Mouse (Mus musculus) heart, adult 2 months (tissue): Measurements from ENCODE around the gene Serf1. TPM values are rescaled to one million over a fixed set of nuclear protein-coding genes. Genes with fewer than 3 reads are reported as not detected.
A peak's percentile ranks its signal among the peaks of the same experiment; 100 is the strongest.

Experiments
- DNase-seq, 2 experiments: peaks; one replicate each; pipeline ENCODE4 v3.0.0; 2021
- H3K27ac ChIP-seq: fragments of 200-600 bp; 2 replicates; pipeline ENCODE4 v1.8.1; 2022
- H3K27me3 ChIP-seq: fragments of 200-500 bp; 2 replicates; pipeline ENCODE4 v1.6.1; 2012; ENCODE audit warnings: mild to moderate bottlenecking, low read length, inconsistent platforms, mixed read lengths; ENCODE audit not compliant: control insufficient read depth, insufficient read depth
- H3K36me3 ChIP-seq: fragments of 200-500 bp; 2 replicates; pipeline ENCODE4 v1.6.1; 2012; ENCODE audit warnings: low read length, inconsistent platforms; ENCODE audit not compliant: control insufficient read depth, insufficient read depth
- H3K4me1 ChIP-seq: fragments of 200-500 bp; 2 replicates; pipeline ENCODE4 v1.6.1; 2011; ENCODE audit warnings: low read length; ENCODE audit not compliant: control insufficient read depth, insufficient read depth
- H3K4me3 ChIP-seq: fragments of 200-600 bp; 2 replicates; pipeline ENCODE4 v1.8.1; 2022
- H3K79me2 ChIP-seq: fragments of 200-500 bp; replicated peaks from 2 replicates; pipeline ENCODE4 v1.6.1; 2012; ENCODE audit warnings: mild to moderate bottlenecking, inconsistent platforms, low read length, moderate library complexity, mixed read lengths; ENCODE audit not compliant: control insufficient read depth, insufficient read depth
- H3K9ac ChIP-seq: fragments of 200-500 bp; 2 replicates; pipeline ENCODE4 v1.6.1; 2012; ENCODE audit warnings: low read depth, mild to moderate bottlenecking, control low read depth, inconsistent platforms, low read length, mixed read lengths
- CTCF ChIP-seq: fragments of 200-600 bp; IDR thresholded peaks from 2 replicates; pipeline ENCODE4 v1.8.1; 2022; ENCODE audit warnings: antibody characterized with exemption, mild to moderate bottlenecking, moderate library complexity
- EP300 ChIP-seq: fragments of 200-500 bp; IDR thresholded peaks from 2 replicates; pipeline ENCODE4 v1.6.1; 2011; ENCODE audit warnings: low read depth, low read length, control low read depth; ENCODE audit not compliant: insufficient read depth
- POLR2A ChIP-seq: fragments of 200-500 bp; IDR thresholded peaks from 2 replicates; pipeline ENCODE4 v1.6.1; 2011; ENCODE audit warnings: mild to moderate bottlenecking, low read depth, low read length, control low read depth; ENCODE audit not compliant: insufficient read depth
- WGBS: fragments of 180-500 bp; shearing (Covaris S2); methylation state at CpG from one replicate; pipeline ENCODE4 v1.1.7; 2018; 5-methylcytosine and 5-hydroxymethylcytosine counted together
- intact Hi-C: fragments of 180-260 bp; cut with DNase I; formaldehyde crosslinking; loops from one replicate; pipeline ENCODE4 v1.15.1; 2025
- polyA plus RNA-seq: library from polyadenylated mRNA; depleted of rRNA; stranded (reverse); fragments of >200 nt; gene quantifications from 2 replicates; pipeline ENCODE4 v1.2.3, GENCODE M21; 2012
- total RNA-seq, 2 experiments: library from RNA; stranded (reverse); gene quantifications; 2 replicates each; pipeline ENCODE4 v1.2.3; 2021

The Serf1 gene
- total and polyA plus RNA-seq, 3 experiments, result 2.9 to 8.1 (median 3.3) TPM

DNA sequence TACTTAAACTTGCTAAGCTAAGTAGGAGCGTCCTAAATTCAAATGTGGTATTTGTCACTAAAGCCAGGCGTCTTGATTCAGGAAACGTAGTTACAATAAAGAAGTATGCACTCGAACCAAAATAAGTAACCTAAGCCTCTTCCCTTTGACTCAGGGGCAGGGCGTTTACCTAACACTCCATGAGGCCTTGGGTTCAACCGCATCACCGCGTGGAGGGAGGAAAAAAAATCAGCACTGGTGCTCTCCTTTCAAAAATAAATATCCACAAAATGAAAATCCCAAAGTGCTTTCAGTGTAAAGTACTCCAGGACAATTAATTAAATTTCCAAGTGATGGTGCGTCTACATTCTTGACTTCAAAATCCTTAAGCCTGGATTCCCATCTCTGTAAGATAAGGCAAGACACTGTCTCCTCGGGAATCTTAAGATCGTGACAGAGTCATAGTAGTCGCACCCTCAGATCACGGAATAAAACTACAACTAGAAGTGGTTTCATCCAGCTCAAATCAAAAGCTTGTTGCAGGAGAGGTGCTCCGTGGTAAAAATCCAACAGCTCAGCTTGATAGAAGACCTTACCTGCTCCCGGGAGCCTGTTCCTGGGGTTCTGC lies 4.7 kb upstream of the Serf1 start:
- Histone ChIP-seq H3K27ac (peak overlapping the region; percentile 91), H3K27me3 (no peaks in the 10 kb centered on the region), H3K4me1 (peaks cover 4% of the 10 kb centered on the region), H3K36me3 (peaks cover 6% of the 10 kb centered on the region), H3K4me3 (peak overlapping the region; percentile 98), H3K79me2 (no peaks in the 10 kb centered on the region), H3K9ac (peak overlapping the region; percentile 90)
- 2% methylated on average over 15 of the region's 15 CpGs for WGBS
- TF ChIP-seq EP300 (no peak), CTCF (no peak), POLR2A (no peak)
- intact Hi-C loops, result loop anchor here (10.0 kb wide), 1 partner anchor 758 kb away; the partner anchor contains the start of genes Mrps27 and Ptcd2
- DNase-seq, result no peak

DNA sequence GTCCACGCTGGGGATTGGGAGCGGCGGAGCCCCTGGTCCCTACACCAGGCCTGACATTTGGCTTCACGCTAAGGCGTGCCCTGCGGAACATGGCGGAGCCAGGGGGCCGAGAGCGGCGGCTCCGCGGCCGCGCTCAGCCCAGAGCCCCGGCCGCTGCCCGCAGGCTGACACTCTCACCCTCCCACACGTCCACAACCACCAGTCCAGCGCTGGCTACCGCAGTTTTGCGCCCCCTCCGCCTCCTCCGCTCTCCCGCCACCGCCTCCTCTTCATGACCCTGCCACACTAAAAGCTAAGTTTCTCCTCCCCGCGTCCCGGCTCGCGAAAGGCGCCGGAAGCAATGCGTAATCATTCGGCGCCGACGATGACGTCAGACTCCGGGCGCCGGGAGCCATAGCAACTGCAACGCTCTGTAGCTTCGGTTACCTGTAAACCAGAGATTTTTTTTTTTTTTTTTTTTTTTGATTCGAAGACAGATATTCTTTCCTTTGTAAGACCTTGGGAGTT lies 4.0 kb upstream of the Serf1 start, which contains the start of gene Bdp1:
Gene Bdp1 (minus strand): TSS at position 323 of the 507 bp plus-strand sequence.
- intact Hi-C loops, result loop anchor here (2.0 to 10.0 kb wide), 2 partner anchors 21 to 759 kb away; partner anchors contain the start of genes Mrps27, Ptcd2 and Smn1
- no peaks in the 10 kb centered on the region for H3K79me2 ChIP-seq
- under 1% methylated on average over 44 of the region's 44 CpGs for WGBS

DNA sequence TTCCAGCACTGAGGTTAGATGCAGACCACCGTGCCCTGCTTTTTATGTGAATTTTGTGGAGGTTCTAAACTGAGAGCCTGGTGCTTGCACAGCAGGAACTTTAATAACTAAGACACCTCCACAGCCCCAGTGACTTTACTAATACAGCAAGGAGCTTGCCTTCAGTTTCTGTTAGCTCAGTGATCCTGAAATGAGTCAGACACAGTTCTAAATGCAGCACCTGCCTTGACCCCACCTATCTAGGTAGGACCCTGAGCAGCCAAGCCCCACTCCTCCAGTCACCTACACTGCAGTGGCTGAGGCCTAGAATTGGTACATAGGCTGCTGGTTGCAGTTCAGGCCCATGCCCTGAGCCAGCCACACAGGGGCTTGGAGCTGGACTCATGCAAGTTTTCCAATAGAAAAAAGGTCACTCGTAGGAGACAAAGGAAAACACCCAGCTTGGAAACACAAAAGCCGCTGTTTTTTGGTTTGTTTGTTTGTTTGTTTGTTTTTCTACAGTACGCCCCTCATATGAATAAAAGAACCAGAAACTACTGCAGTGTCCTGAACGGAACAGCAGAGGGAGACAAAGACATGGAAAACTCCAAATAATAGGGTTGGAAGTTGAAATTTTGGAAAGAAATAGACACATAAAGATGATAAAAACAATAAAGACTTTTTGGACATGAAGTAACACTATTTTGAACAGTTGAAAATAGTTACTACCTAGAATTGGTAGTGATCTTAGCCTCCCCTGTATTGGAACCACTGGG lies 4.6 kb downstream of the Serf1 start:
- 41% methylated on average over 5 of the region's 5 CpGs for WGBS
- intact Hi-C loops, result no loop called here
- no peak for DNase-seq

More for the DNA sequence above, 4.0 kb upstream of the Serf1 start, which contains the start of gene Bdp1:
- Histone ChIP-seq H3K27ac (peak within 1 kb of the TSS; percentile 91), H3K9ac (peak within 1 kb of the TSS; percentile 90), H3K4me3 (peak within 1 kb of the TSS; percentile 98), H3K4me1 (peaks cover 4% of the 10 kb centered on the region), H3K27me3 (no peaks in the 10 kb centered on the region), H3K36me3 (peaks cover 6% of the 10 kb centered on the region)
- 0 out of 2 replicates have a peak, but pooled peaks have one; percentile 49 for TF ChIP-seq EP300
- peak; percentile 86 for TF ChIP-seq POLR2A
- no peak for TF ChIP-seq CTCF
- DNase-seq, result peak; percentile 94 to 99

DNA sequence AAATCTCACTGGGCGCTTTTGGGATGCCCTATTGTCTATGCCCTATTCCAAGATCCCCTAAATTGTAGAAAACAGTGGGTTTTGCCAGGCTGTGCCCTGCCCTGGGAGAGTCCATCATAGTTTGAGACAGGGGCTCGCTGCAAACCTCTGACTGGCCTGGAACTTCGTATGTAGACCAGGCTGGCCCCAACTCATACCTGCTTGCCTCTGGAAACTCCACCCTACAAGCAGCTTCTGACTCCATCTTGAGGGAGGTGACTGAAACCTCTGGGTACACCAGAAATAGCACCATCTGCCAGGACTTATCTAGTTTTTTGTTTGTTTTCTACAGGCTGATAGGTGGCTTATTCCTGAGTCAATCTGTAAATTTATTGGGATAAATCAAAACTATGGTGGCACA lies 16.2 kb downstream of the Serf1 start:
- no peak for DNase-seq
- 88% methylated on average over 3 of the region's 3 CpGs for WGBS
- peak overlapping the region; percentile 97; the same call in 1 of the 2 replicates for H3K4me3 ChIP-seq
- intact Hi-C loops, result loop anchor here (2.0 to 10.0 kb wide), 3 partner anchors 19 to 528 kb away; partner anchors contain the start of genes Ak6, Bdp1, Gtf2h2 and Rad17
- H3K79me2 ChIP-seq, result peaks cover 2% of the 10 kb centered on the region; the same call in 1 of the 2 replicates
- no peak overlapping the region for H3K27ac ChIP-seq
- H3K4me1 ChIP-seq, result peaks cover 4% of the 10 kb centered on the region
- no peaks in the 10 kb centered on the region for H3K27me3 ChIP-seq
- TF ChIP-seq POLR2A (no peak), EP300 (no peak), CTCF (no peak)
- H3K36me3 ChIP-seq, result no peaks in the 10 kb centered on the region
- no peak overlapping the region for H3K9ac ChIP-seq

More for the DNA sequence above, 4.6 kb downstream of the Serf1 start:
- no peaks in the 10 kb centered on the region for H3K27me3 ChIP-seq
- H3K9ac ChIP-seq, result no peak overlapping the region
- TF ChIP-seq CTCF (peak; percentile 80), EP300 (no peak), POLR2A (no peak)
- no peak overlapping the region for H3K27ac ChIP-seq
- no peaks in the 10 kb centered on the region for H3K79me2 ChIP-seq
- H3K36me3 ChIP-seq, result no peaks in the 10 kb centered on the region
- no peak overlapping the region for H3K4me3 ChIP-seq
- H3K4me1 ChIP-seq, result no peaks in the 10 kb centered on the region

- peak; percentile 95 to 97 for DNase-seq
- Histone ChIP-seq H3K36me3 (no peaks in the 10 kb centered on the region), H3K27ac (peak within 1 kb of the TSS; percentile 71), H3K27me3 (no peaks in the 10 kb centered on the region), H3K4me1 (peaks cover 4% of the 10 kb centered on the region), H3K9ac (peak within 1 kb of the TSS; percentile 98), H3K79me2 (peaks cover 2% of the 10 kb centered on the region; the same call in 1 of the 2 replicates), H3K4me3 (peak within 1 kb of the TSS; percentile 97)
- TF ChIP-seq POLR2A (peak; percentile 82), CTCF (no peak), EP300 (peak; percentile 74; the same call in 1 of the 2 replicates)
- WGBS, result 4% methylated on average over 42 of the region's 42 CpGs
- intact Hi-C loops, result loop anchor here (2.0 to 10.0 kb wide), 3 partner anchors 20 to 528 kb away; partner anchors contain the start of genes Ak6, Bdp1, Gtf2h2 and Rad17
These were observed 16.8 kb downstream of the Serf1 start, which contains the start of gene Smn1 for GRCm38 (mm10) chr13:100124423-100125257. TSS of gene Smn1 (plus strand) at chr13:100124852.
